Mouse (Mus musculus) kidney, embryonic 16.5 days (tissue): Measurements from ENCODE around the gene Pinlyp. TPM values are rescaled to one million over a fixed set of nuclear protein-coding genes. Genes with fewer than 3 reads are reported as not detected.
A peak's percentile ranks its signal among the peaks of the same experiment; 100 is the strongest.

Experiments
- ATAC-seq: fragments of 200-750 bp; cut with Nextera tagmentation; 2 replicates; pipeline ENCODE4 v1.8.0; 2017; ENCODE audit warnings: moderate TSS enrichment; ENCODE audit not compliant: low FRiP score, low TSS enrichment
- H3K27ac ChIP-seq: fragments of 300-500 bp; sonication (generic); 2 replicates; pipeline ENCODE4 v1.5.1; 2014; ENCODE audit warnings: low read length
- H3K27me3 ChIP-seq: fragments of 300-500 bp; sonication (generic); 2 replicates; pipeline ENCODE4 v1.6.1; 2014; ENCODE audit warnings: low read length, control low read depth, mixed read lengths; ENCODE audit not compliant: insufficient read depth
- H3K36me3 ChIP-seq: fragments of 300-500 bp; sonication (generic); 2 replicates; pipeline ENCODE4 v1.6.1; 2014; ENCODE audit warnings: low read length, control low read depth, mixed read lengths; ENCODE audit not compliant: insufficient read depth
- H3K4me1 ChIP-seq: fragments of 300-500 bp; sonication (generic); 2 replicates; pipeline ENCODE4 v1.6.1; 2014; ENCODE audit warnings: low read length, control low read depth, mixed read lengths; ENCODE audit not compliant: insufficient read depth
- H3K4me2 ChIP-seq: fragments of 300-500 bp; sonication (generic); replicated peaks from 2 replicates; pipeline ENCODE4 v1.6.1; 2014; ENCODE audit warnings: low read depth, low read length
- H3K4me3 ChIP-seq: fragments of 300-500 bp; sonication (generic); 2 replicates; pipeline ENCODE4 v1.5.1; 2014; ENCODE audit warnings: mild to moderate bottlenecking, low read length
- H3K9ac ChIP-seq: fragments of 300-500 bp; sonication (generic); replicated peaks from 2 replicates; pipeline ENCODE4 v1.6.1; 2014; ENCODE audit warnings: low read length
- H3K9me3 ChIP-seq: fragments of 300-500 bp; sonication (generic); 2 replicates; pipeline ENCODE4 v1.6.1; 2016; ENCODE audit warnings: low read length, control low read depth
- WGBS: fragments of 180-500 bp; shearing (Covaris S2); extraction: QIAGEN DNeasy Blood & Tissue Kit; methylation state at CpG from one replicate; pipeline ENCODE4 v1.1.7; 2014; 5-methylcytosine and 5-hydroxymethylcytosine counted together
- polyA plus RNA-seq: library from polyadenylated mRNA; unstranded; fragments of >200 nt; fragmentation: Nextera tagmentation; extraction: Ambion mirVana; gene quantifications from 2 replicates; pipeline ENCODE4 v1.2.1, GENCODE M21; 2015

Pinlyp gene
- polyA plus RNA-seq, 1 experiment from 2014 or later, result 0.64 TPM

- Histone ChIP-seq H3K4me3 (peak overlapping the region; percentile 51), H3K36me3 (no peaks in the 10 kb centered on the region), H3K9ac (peak overlapping the region; percentile 74), H3K9me3 (0 out of 2 replicates have a peak, but pooled peaks cover 3% of the 10 kb centered on the region), H3K27me3 (peaks cover 18% of the 10 kb centered on the region), H3K4me1 (peaks cover 6% of the 10 kb centered on the region), H3K27ac (no peak overlapping the region), H3K4me2 (peak overlapping the region; percentile 63)
- WGBS, result 7% methylated on average over 8 of the region's 8 CpGs
- peak; percentile 50 for ATAC-seq
These were observed 40.9 kb upstream of the Pinlyp start for GRCm38 (mm10) chr7:24586828-24587227.

GRCm38 (mm10) chr7:24585995-24586394 is 40.1 kb upstream of the Pinlyp start:
- 41% methylated on average over 14 of the region's 16 CpGs for WGBS
- peaks cover 3% of the 10 kb centered on the region; the same call in 1 of the 2 replicates for H3K4me1 ChIP-seq
- H3K9me3 ChIP-seq, result 0 out of 2 replicates have a peak, but pooled peaks cover 3% of the 10 kb centered on the region
- peak; percentile 25; the same call in 1 of the 2 replicates for ATAC-seq
- H3K4me2 ChIP-seq, result no peak overlapping the region
- H3K9ac ChIP-seq, result no peak overlapping the region
- peaks cover 18% of the 10 kb centered on the region for H3K27me3 ChIP-seq
- H3K27ac ChIP-seq, result no peak overlapping the region
- H3K4me3 ChIP-seq, result no peak overlapping the region
- no peaks in the 10 kb centered on the region for H3K36me3 ChIP-seq

- Histone ChIP-seq H3K9ac (no peak overlapping the region), H3K4me2 (no peak overlapping the region), H3K9me3 (0 out of 2 replicates have a peak, but pooled peaks cover 3% of the 10 kb centered on the region), H3K36me3 (no peaks in the 10 kb centered on the region), H3K27ac (no peak overlapping the region), H3K4me3 (no peak overlapping the region), H3K27me3 (peaks cover 18% of the 10 kb centered on the region), H3K4me1 (peaks cover 3% of the 10 kb centered on the region; the same call in 1 of the 2 replicates)
- WGBS, result 90% methylated on average over 6 of the region's 6 CpGs
- no peak for ATAC-seq
These were observed 39.0 kb upstream of the Pinlyp start for GRCm38 (mm10) chr7:24584876-24585275.

GRCm38 (mm10) chr7:24577811-24578210 is 31.9 kb upstream of the Pinlyp start:
- no peak overlapping the region for H3K4me2 ChIP-seq
- no peak for ATAC-seq
- H3K27ac ChIP-seq, result no peak overlapping the region
- WGBS, result 93% methylated on average over 10 of the region's 10 CpGs
- no peaks in the 10 kb centered on the region for H3K4me1 ChIP-seq
- H3K9me3 ChIP-seq, result no peaks in the 10 kb centered on the region
- no peak overlapping the region for H3K4me3 ChIP-seq
- no peak overlapping the region for H3K9ac ChIP-seq
- H3K27me3 ChIP-seq, result no peaks in the 10 kb centered on the region
- H3K36me3 ChIP-seq, result peaks cover under 1% of the 10 kb centered on the region; the same call in 1 of the 2 replicates

GRCm38 (mm10) chr7:24574224-24574796 is 28.4 kb upstream of the Pinlyp start:
- WGBS, result 49% methylated on average over 12 of the region's 12 CpGs
- peak; percentile 63; the same call in 1 of the 2 replicates for ATAC-seq

GRCm38 (mm10) chr7:24572455-24572854 is 26.5 kb upstream of the Pinlyp start:
- 60% methylated on average over 5 of the region's 5 CpGs for WGBS
- H3K9me3 ChIP-seq, result no peaks in the 10 kb centered on the region
- H3K4me2 ChIP-seq, result no peak overlapping the region
- ATAC-seq, result no peak
- H3K27me3 ChIP-seq, result no peaks in the 10 kb centered on the region
- H3K27ac ChIP-seq, result no peak overlapping the region
- H3K4me3 ChIP-seq, result no peak overlapping the region
- H3K9ac ChIP-seq, result no peak overlapping the region
- peaks cover 41% of the 10 kb centered on the region for H3K36me3 ChIP-seq
- no peaks in the 10 kb centered on the region for H3K4me1 ChIP-seq

More at GRCm38 (mm10) chr7:24574224-24574796, 28.4 kb upstream of the Pinlyp start:
- no peaks in the 10 kb centered on the region for H3K27me3 ChIP-seq
- H3K27ac ChIP-seq, result no peak overlapping the region
- H3K4me3 ChIP-seq, result no peak overlapping the region
- H3K4me2 ChIP-seq, result no peak overlapping the region
- no peaks in the 10 kb centered on the region for H3K9me3 ChIP-seq
- H3K4me1 ChIP-seq, result no peaks in the 10 kb centered on the region
- H3K9ac ChIP-seq, result no peak overlapping the region
- peaks cover 24% of the 10 kb centered on the region for H3K36me3 ChIP-seq

GRCm38 (mm10) chr7:24571071-24571470 is 25.2 kb upstream of the Pinlyp start:
- no peak overlapping the region for H3K9ac ChIP-seq
- H3K4me3 ChIP-seq, result no peak overlapping the region
- no peaks in the 10 kb centered on the region for H3K4me1 ChIP-seq
- H3K4me2 ChIP-seq, result no peak overlapping the region
- no peak for ATAC-seq
- no peaks in the 10 kb centered on the region for H3K27me3 ChIP-seq
- 73% methylated on average over 4 of the region's 4 CpGs for WGBS
- H3K9me3 ChIP-seq, result no peaks in the 10 kb centered on the region
- no peak overlapping the region for H3K27ac ChIP-seq
- H3K36me3 ChIP-seq, result peaks cover 55% of the 10 kb centered on the region

GRCm38 (mm10) chr7:24568512-24568911 is 22.6 kb upstream of the Pinlyp start:
- ATAC-seq, result no peak
- WGBS, result 93% methylated on average over 4 of the region's 4 CpGs
- H3K9ac ChIP-seq, result no peak overlapping the region
- no peak overlapping the region for H3K27ac ChIP-seq
- peaks cover 65% of the 10 kb centered on the region for H3K36me3 ChIP-seq
- no peak overlapping the region for H3K4me3 ChIP-seq
- H3K4me2 ChIP-seq, result no peak overlapping the region
- H3K27me3 ChIP-seq, result no peaks in the 10 kb centered on the region
- H3K4me1 ChIP-seq, result no peaks in the 10 kb centered on the region
- H3K9me3 ChIP-seq, result no peaks in the 10 kb centered on the region

- ATAC-seq, result no peak
- 94% methylated on average over 9 of the region's 9 CpGs for WGBS
- no peak overlapping the region for H3K9ac ChIP-seq
- H3K36me3 ChIP-seq, result peaks cover 58% of the 10 kb centered on the region
- H3K27ac ChIP-seq, result no peak overlapping the region
- no peaks in the 10 kb centered on the region for H3K9me3 ChIP-seq
- H3K4me3 ChIP-seq, result no peak overlapping the region
- no peak overlapping the region for H3K4me2 ChIP-seq
- H3K27me3 ChIP-seq, result no peaks in the 10 kb centered on the region
- H3K4me1 ChIP-seq, result no peaks in the 10 kb centered on the region; the same call in 1 of the 2 replicates
These were observed 20.3 kb upstream of the Pinlyp start for GRCm38 (mm10) chr7:24566206-24566605.

GRCm38 (mm10) chr7:24565627-24566026 is 19.7 kb upstream of the Pinlyp start:
- Histone ChIP-seq H3K4me3 (no peak overlapping the region), H3K27ac (no peak overlapping the region), H3K27me3 (no peaks in the 10 kb centered on the region), H3K4me2 (no peak overlapping the region), H3K4me1 (no peaks in the 10 kb centered on the region; the same call in 1 of the 2 replicates), H3K36me3 (peaks cover 55% of the 10 kb centered on the region), H3K9ac (no peak overlapping the region), H3K9me3 (no peaks in the 10 kb centered on the region)
- ATAC-seq, result no peak
- WGBS, result 95% methylated on average over 11 of the region's 11 CpGs
